Mouse (Mus musculus) cerebellum, adult 2 months (tissue): ENCODE measurements around the gene Fgf12.

ENCODE experiments used
- CTCF ChIP-seq: fragments of 200-500 bp; IDR thresholded peaks from 2 replicates; pipeline ENCODE4 v1.5.1; 2011; ENCODE audit warnings: low read depth, mild to moderate bottlenecking, control low read depth, low read length, moderate library complexity, borderline replicate concordance; ENCODE audit not compliant: insufficient read depth
- POLR2A ChIP-seq: fragments of 200-500 bp; IDR thresholded peaks from 2 replicates; pipeline ENCODE4 v1.6.1; 2011; ENCODE audit warnings: low read length, control low read depth, borderline replicate concordance; ENCODE audit not compliant: insufficient read depth

GRCm38 (mm10) chr16:28601723-28602122 is 151.1 kb downstream of the Fgf12 start:
- no peak for TF ChIP-seq CTCF
- TF ChIP-seq POLR2A, result no peak
